23 mouse cellular contexts compared by ENCODE assay signal in genomic region chr9:67787671-67788070, GRCm38 (mm10). TPM values are rescaled to one million over a fixed set of nuclear protein-coding genes. Genes with fewer than 3 reads are reported as not detected.
A peak's percentile ranks its signal among the peaks of the same experiment; 100 is the strongest.
DNase-seq lines count a peak whose midpoint lies in the region; TF ChIP-seq lines count a peak whose summit lies in the region.
"Had no signal": no experiment of that assay in that cellular context is flagged by ENCODE, and none has a peak within 500 bp of the region (broad histone marks: within the 10 kb centered on the region; RNA-seq: fewer than 3 reads in every experiment).

No protein-coding gene starts in this region.

- TF ChIP-seq EP300 in ES-Bruce4 (IDR thresholded peaks at IDR 0.05; ENCODE audit: insufficient read depth, low read depth, low read length): no peak

- DNase-seq in kidney, adult 9 months: peak; percentile 10
- no peak for DNase-seq in kidney, postnatal 25 days
- peak; percentile 13 to 35 for DNase-seq in kidney, postnatal 4 days
- no peak for DNase-seq in kidney, adult 11 months
- DNase-seq in ZHBTc4 (ENCODE audit: low read depth, low spot score): peak; percentile 66
- no peak for DNase-seq in right cerebral cortex, postnatal 36 days (ENCODE audit: low spot score in 2 of 2)
- no peak for DNase-seq in midbrain, embryonic 10.5 days (ENCODE audit: low spot score)
- DNase-seq: adrenal gland, adult 2 months; adrenal gland, postnatal 25 days; cerebellum, adult 18-20 months; cerebellum, adult 9-11 months; gastrocnemius, postnatal 36 days; heart, adult 11 months; heart, postnatal 36 days had no signal

- no peaks in the 10 kb centered on the region for H3K36me3 ChIP-seq in ES-Bruce4 (ENCODE audit: control insufficient read depth, insufficient read depth, low read length, poor library complexity, severe bottlenecking)
- H3K36me3 ChIP-seq in midbrain, embryonic 10.5 days: no peaks in the 10 kb centered on the region
- H3K36me3 ChIP-seq: embryonic facial prominence, embryonic 10.5 days; forebrain, embryonic 10.5 days; forebrain, embryonic 15.5 days; heart, embryonic 13.5 days; hindbrain, embryonic 15.5 days had no signal

- H3K9me3 ChIP-seq in ES-Bruce4 (replicated peaks; ENCODE audit: control insufficient read depth, insufficient read depth, low read length, poor library complexity, severe bottlenecking): no peaks in the 10 kb centered on the region
- no peaks in the 10 kb centered on the region for H3K9me3 ChIP-seq in midbrain, embryonic 10.5 days (replicated peaks)
- H3K9me3 ChIP-seq: forebrain, embryonic 15.5 days; hindbrain, embryonic 15.5 days had no signal

- no peaks in the 10 kb centered on the region for H3K27me3 ChIP-seq in ES-Bruce4 (ENCODE audit: control insufficient read depth, insufficient read depth, low read length, poor library complexity, severe bottlenecking)
- H3K27me3 ChIP-seq in midbrain, embryonic 10.5 days (ENCODE audit: low read depth, poor library complexity, severe bottlenecking): no peaks in the 10 kb centered on the region
- H3K27me3 ChIP-seq: forebrain, embryonic 15.5 days; hindbrain, embryonic 15.5 days had no signal

- no peaks in the 10 kb centered on the region for H3K4me1 ChIP-seq in ES-Bruce4 (ENCODE audit: control insufficient read depth, insufficient read depth, low read length)
- no peaks in the 10 kb centered on the region; the same call in 1 of the 2 replicates for H3K4me1 ChIP-seq in midbrain, embryonic 10.5 days
- H3K4me1 ChIP-seq: embryonic facial prominence, embryonic 10.5 days; forebrain, embryonic 10.5 days; forebrain, embryonic 15.5 days; hindbrain, embryonic 15.5 days had no signal

- TF ChIP-seq POLR2A in ES-Bruce4 (IDR thresholded peaks at IDR 0.05; ENCODE audit: insufficient read depth, low read length): no peak

- no peak for TF ChIP-seq CTCF in ES-Bruce4 (IDR thresholded peaks at IDR 0.05; ENCODE audit: low read depth, low read length)

- 62% methylated on average over 6 of the region's 6 CpGs for WGBS in midbrain, embryonic 10.5 days

- no peak overlapping the region for H3K9ac ChIP-seq in ES-Bruce4 (ENCODE audit: low read depth, poor library complexity, severe bottlenecking)
- H3K9ac ChIP-seq: forebrain, embryonic 15.5 days; heart, embryonic 13.5 days; hindbrain, embryonic 15.5 days had no signal

- peak overlapping the region; percentile 45; the same call in 1 of the 2 replicates for H3K4me3 ChIP-seq in ES-Bruce4 (ENCODE audit: low read depth, low read length)
- no peak overlapping the region for H3K4me3 ChIP-seq in midbrain, embryonic 10.5 days
- H3K4me3 ChIP-seq: embryonic facial prominence, embryonic 10.5 days; forebrain, embryonic 10.5 days; forebrain, embryonic 15.5 days; heart, embryonic 13.5 days; hindbrain, embryonic 15.5 days had no signal

- H3K27ac ChIP-seq in ES-Bruce4 (ENCODE audit: insufficient read depth, low read length): no peak overlapping the region
- H3K27ac ChIP-seq in midbrain, embryonic 10.5 days (replicated peaks): no peak overlapping the region
- H3K27ac ChIP-seq: embryonic facial prominence, embryonic 10.5 days; forebrain, embryonic 10.5 days; forebrain, embryonic 15.5 days; heart, embryonic 13.5 days; hindbrain, embryonic 15.5 days had no signal

RNA-seq across cellular contexts. Expression of gene C2cd4b, which starts 28.4 kb away (rescaled TPM):
- polyA plus RNA-seq in ES-Bruce4 (2011; ENCODE audit: insufficient read depth, insufficient read length, low read depth, missing spikeins): 0.50 TPM in 1 of 2 replicates, not detected in the other
- 0.14 TPM in 1 of 2 replicates, not detected in the other for polyA plus RNA-seq in midbrain, embryonic 10.5 days (2016; fragmentation: Nextera tagmentation; extraction: Ambion mirVana)
- polyA plus RNA-seq: C2C12; forebrain, embryonic 10.5 days; hindbrain, embryonic 11.5 days had no signal

RNA-seq across cellular contexts. Expression of gene C2cd4a, which starts 44.5 kb away (rescaled TPM):
- polyA plus RNA-seq in ES-Bruce4 (2011; ENCODE audit: insufficient read depth, insufficient read length, low read depth, missing spikeins): not detected in 2 replicates
- not detected in 2 replicates for polyA plus RNA-seq in midbrain, embryonic 10.5 days (2016; fragmentation: Nextera tagmentation; extraction: Ambion mirVana)
- polyA plus RNA-seq: embryonic facial prominence, embryonic 10.5 days; forebrain, embryonic 10.5 days; heart, postnatal 0 days; hindbrain, embryonic 11.5 days had no signal

RNA-seq across cellular contexts. Expression of gene Vps13c, which starts 52.5 kb away (rescaled TPM):
- polyA plus RNA-seq in ES-Bruce4 (2011; ENCODE audit: insufficient read depth, insufficient read length, low read depth, missing spikeins): 24.0 and 34.2 TPM in 2 replicates
- polyA plus RNA-seq in midbrain, embryonic 10.5 days (2016; fragmentation: Nextera tagmentation; extraction: Ambion mirVana): 4.0 and 5.1 TPM in 2 replicates

Comparison
In these comparisons a context has a peak if more than half of its experiments do, and no peak if none do; other contexts are left out.
1. DNase-seq: peak in kidney, adult 9 months (single experiment), kidney, postnatal 4 days (2 of 2) and ZHBTc4 (single experiment); none in kidney, postnatal 25 days (0 of 2), kidney, adult 11 months (single experiment), right cerebral cortex, postnatal 36 days (0 of 2) and midbrain, embryonic 10.5 days (single experiment).